Mouse (Mus musculus) hindbrain, embryonic 15.5 days (tissue): ENCODE measurements at regions not wholly inside any gene's neighbourhood (a gene's known extent, or its start where the extent isn't known, plus 50 kb on each side); places are given as distances from the start of the nearest gene placed in this dataset.
A peak's percentile ranks its signal among the peaks of the same experiment; 100 is the strongest.

Experiments used
- ATAC-seq: fragments of 200-750 bp; cut with Nextera tagmentation; 2 replicates; pipeline ENCODE4 v1.8.0; 2017; ENCODE audit warnings: low read depth, moderate number of reproducible peaks, moderate TSS enrichment; ENCODE audit not compliant: low FRiP score
- H3K27ac ChIP-seq: fragments of 300-500 bp; sonication (generic); replicated peaks from 2 replicates; pipeline ENCODE4 v1.5.1; 2015; ENCODE audit warnings: mild to moderate bottlenecking, inconsistent platforms
- H3K27me3 ChIP-seq: fragments of 300-500 bp; sonication (generic); 2 replicates; pipeline ENCODE4 v1.6.1; 2015; ENCODE audit warnings: control low read depth, inconsistent platforms
- H3K36me3 ChIP-seq: fragments of 300-500 bp; sonication (generic); 2 replicates; pipeline ENCODE4 v1.6.1; 2015; ENCODE audit warnings: control low read depth, inconsistent platforms
- H3K4me1 ChIP-seq: fragments of 300-500 bp; sonication (generic); replicated peaks from 2 replicates; pipeline ENCODE4 v1.6.1; 2015; ENCODE audit warnings: control low read depth, inconsistent platforms
- H3K4me2 ChIP-seq: fragments of 300-500 bp; sonication (generic); 2 replicates; pipeline ENCODE4 v1.6.1; 2015; ENCODE audit warnings: moderate library complexity, mild to moderate bottlenecking, inconsistent platforms
- H3K4me3 ChIP-seq: fragments of 300-500 bp; sonication (generic); 2 replicates; pipeline ENCODE4 v1.5.1; 2015; ENCODE audit warnings: mild to moderate bottlenecking, inconsistent platforms
- H3K9ac ChIP-seq: fragments of 300-500 bp; sonication (generic); 2 replicates; pipeline ENCODE4 v1.6.1; 2015; ENCODE audit warnings: inconsistent platforms
- H3K9me3 ChIP-seq: fragments of 300-500 bp; sonication (generic); 2 replicates; pipeline ENCODE4 v1.6.1; 2016; ENCODE audit warnings: control low read depth, inconsistent platforms
- WGBS: fragments of 180-500 bp; shearing (Covaris S2); methylation state at CpG from one replicate; pipeline ENCODE4 v1.1.7; 2015; 5-methylcytosine and 5-hydroxymethylcytosine counted together

- no peak overlapping the region for H3K4me3 ChIP-seq
- WGBS, result 18% methylated on average over 2 of the region's 2 CpGs
- H3K36me3 ChIP-seq, result no peaks in the 10 kb centered on the region
- H3K4me2 ChIP-seq, result no peak overlapping the region
- no peak overlapping the region for H3K9ac ChIP-seq
- H3K27ac ChIP-seq, result no peak overlapping the region
- no peaks in the 10 kb centered on the region for H3K27me3 ChIP-seq
- ATAC-seq, result peak; percentile 65; the same call in 1 of the 2 replicates
- H3K9me3 ChIP-seq, result no peaks in the 10 kb centered on the region
- H3K4me1 ChIP-seq, result peaks cover 16% of the 10 kb centered on the region
Measured at GRCm38 (mm10) chr10:95622879-95623517, 50.3 kb downstream of the Anapc15-ps start.

DNA sequence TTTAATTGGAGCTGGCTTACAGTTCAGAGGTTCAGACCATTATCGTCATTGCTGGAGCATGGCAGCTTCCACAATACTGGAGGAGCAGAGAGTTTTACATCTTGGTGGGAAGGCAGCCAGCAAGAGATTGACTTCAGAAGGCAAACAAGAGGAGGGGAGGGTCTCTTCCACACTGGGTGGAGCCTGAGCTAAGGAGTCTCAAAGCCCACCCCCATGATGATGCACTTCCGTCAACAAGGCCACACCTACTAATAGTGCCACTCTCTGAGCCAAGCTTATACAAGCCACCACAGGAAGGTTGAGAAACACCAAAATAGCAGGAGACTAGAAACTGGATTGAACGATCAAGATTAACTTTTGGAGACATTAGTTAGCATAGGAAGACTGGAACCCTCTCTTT is 52.5 kb downstream of the Anapc15-ps start:
- no peak overlapping the region for H3K4me2 ChIP-seq
- H3K4me1 ChIP-seq, result peaks cover 16% of the 10 kb centered on the region
- ATAC-seq, result no peak
- no peaks in the 10 kb centered on the region for H3K9me3 ChIP-seq
- no peaks in the 10 kb centered on the region for H3K27me3 ChIP-seq
- H3K9ac ChIP-seq, result no peak overlapping the region
- no peak overlapping the region for H3K4me3 ChIP-seq
- 93% methylated on average over 3 of the region's 3 CpGs for WGBS
- no peaks in the 10 kb centered on the region for H3K36me3 ChIP-seq
- no peak overlapping the region for H3K27ac ChIP-seq

- no peaks in the 10 kb centered on the region for H3K27me3 ChIP-seq
- H3K4me2 ChIP-seq, result peak overlapping the region; percentile 42
- H3K9me3 ChIP-seq, result no peaks in the 10 kb centered on the region
- H3K36me3 ChIP-seq, result no peaks in the 10 kb centered on the region
- peaks cover 16% of the 10 kb centered on the region for H3K4me1 ChIP-seq
- H3K4me3 ChIP-seq, result no peak overlapping the region
- 11% methylated on average over 10 of the region's 10 CpGs for WGBS
- H3K9ac ChIP-seq, result no peak overlapping the region
- peak; percentile 71 for ATAC-seq
- peak overlapping the region; percentile 45; the same call in 1 of the 2 replicates for H3K27ac ChIP-seq
Measured at GRCm38 (mm10) chr10:95619601-95620000, 53.6 kb downstream of the Anapc15-ps start.

- Histone ChIP-seq H3K4me3 (no peak overlapping the region), H3K4me1 (peaks cover 16% of the 10 kb centered on the region), H3K27me3 (no peaks in the 10 kb centered on the region), H3K9me3 (no peaks in the 10 kb centered on the region), H3K4me2 (no peak overlapping the region), H3K27ac (no peak overlapping the region), H3K9ac (no peak overlapping the region), H3K36me3 (no peaks in the 10 kb centered on the region)
- ATAC-seq, result no peak
- 28% methylated on average over 9 of the region's 9 CpGs for WGBS
Measured at GRCm38 (mm10) chr10:95618451-95619079, 54.6 kb upstream of the Nudt4 start.

DNA sequence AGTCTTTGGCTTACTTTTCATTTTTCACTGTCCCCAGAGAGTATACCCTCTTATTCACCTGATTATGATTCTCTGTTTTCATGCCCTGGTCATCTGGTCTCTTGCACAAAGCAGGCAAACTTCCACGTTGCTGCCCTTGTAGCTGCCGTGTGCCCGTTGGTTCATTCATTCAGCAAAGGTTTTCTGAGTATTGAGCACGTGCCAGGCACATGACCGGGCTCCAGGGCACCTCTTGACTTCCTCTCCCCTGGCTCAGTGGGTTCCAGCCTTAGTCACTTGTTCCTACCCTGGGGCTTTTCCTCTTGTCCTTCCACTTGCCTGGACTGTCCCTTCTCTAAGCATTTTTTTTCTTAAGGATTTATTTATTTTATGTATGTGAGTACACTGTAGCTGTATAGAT is 52.9 kb upstream of the Nudt4 start:
- no peaks in the 10 kb centered on the region for H3K27me3 ChIP-seq
- H3K27ac ChIP-seq, result no peak overlapping the region
- WGBS, result 68% methylated on average over 5 of the region's 5 CpGs
- peaks cover 13% of the 10 kb centered on the region for H3K4me1 ChIP-seq
- H3K9me3 ChIP-seq, result no peaks in the 10 kb centered on the region
- no peaks in the 10 kb centered on the region for H3K36me3 ChIP-seq
- no peak overlapping the region for H3K4me3 ChIP-seq
- no peak for ATAC-seq
- H3K9ac ChIP-seq, result no peak overlapping the region
- no peak overlapping the region for H3K4me2 ChIP-seq

- Histone ChIP-seq H3K9ac (no peak overlapping the region), H3K4me3 (no peak overlapping the region), H3K36me3 (no peaks in the 10 kb centered on the region), H3K27me3 (no peaks in the 10 kb centered on the region), H3K9me3 (no peaks in the 10 kb centered on the region), H3K4me2 (no peak overlapping the region), H3K27ac (no peak overlapping the region), H3K4me1 (peaks cover 19% of the 10 kb centered on the region)
- 75% methylated on average over 25 of the region's 25 CpGs for WGBS
- ATAC-seq, result no peak
Measured at GRCm38 (mm10) chr10:95615849-95616650, 52.1 kb upstream of the Nudt4 start.
